Mouse (Mus musculus) liver, embryonic 14.5 days (tissue): ENCODE measurements around the gene Ptprd.

Experiments
- CTCF ChIP-seq: IDR thresholded peaks from 2 replicates; pipeline ENCODE4 v1.5.1; 2016; ENCODE audit warnings: antibody characterized with exemption, low read depth, control low read depth
- EP300 ChIP-seq: IDR thresholded peaks from 2 replicates; pipeline ENCODE4 v1.6.1; 2016; ENCODE audit warnings: antibody characterized with exemption, low read depth

DNA sequence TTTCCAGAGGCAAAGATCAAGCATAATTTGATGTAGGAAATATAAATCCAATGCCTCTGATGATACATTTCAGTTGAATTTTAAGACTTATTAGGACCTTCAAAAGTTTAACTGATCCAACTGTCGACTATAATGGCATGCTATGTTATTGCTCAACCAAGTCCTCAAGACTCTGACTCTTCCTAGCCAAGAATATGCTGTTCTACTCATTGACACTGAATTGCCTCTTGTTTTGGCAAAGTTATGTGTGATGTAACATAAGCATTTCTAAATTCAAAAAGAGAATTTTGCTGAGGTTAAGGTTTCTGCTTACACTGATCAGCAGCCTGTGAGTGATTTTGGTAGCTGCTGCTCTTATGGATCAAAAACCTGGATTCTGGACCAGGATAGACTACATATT is 1475.9 kb downstream of the Ptprd start:
- TF ChIP-seq CTCF = no peak
- no peak for TF ChIP-seq EP300
